Mouse (Mus musculus) heart, postnatal 0 days (tissue): ENCODE results near the gene Commd6. TPM values are rescaled to one million over a fixed set of nuclear protein-coding genes. Genes with fewer than 3 reads are reported as not detected.

Source experiments
- ATAC-seq: fragments of 200-750 bp; cut with Nextera tagmentation; 2 replicates; pipeline ENCODE4 v1.8.0; 2017; ENCODE audit warnings: low read depth, moderate number of reproducible peaks, moderate library complexity; ENCODE audit not compliant: insufficient read depth
- DNase-seq: peaks from one replicate; pipeline ENCODE4 v3.0.0-alpha.2; 2016; ENCODE audit warnings: low spot score
- H3K27ac ChIP-seq: fragments of 300-500 bp; sonication (generic); 2 replicates; pipeline ENCODE4 v1.5.1; 2014; ENCODE audit warnings: low read depth, mild to moderate bottlenecking
- H3K27me3 ChIP-seq: fragments of 300-500 bp; sonication (generic); 2 replicates; pipeline ENCODE4 v1.6.1; 2014; ENCODE audit warnings: low read length, mixed read lengths; ENCODE audit not compliant: control insufficient read depth, insufficient read depth
- H3K36me3 ChIP-seq: fragments of 300-500 bp; sonication (generic); replicated peaks from 2 replicates; pipeline ENCODE4 v1.6.1; 2014; ENCODE audit warnings: low read length, mixed read lengths; ENCODE audit not compliant: control insufficient read depth, insufficient read depth
- H3K4me1 ChIP-seq: fragments of 300-500 bp; sonication (generic); 2 replicates; pipeline ENCODE4 v1.6.1; 2014; ENCODE audit warnings: antibody characterized with exemption; ENCODE audit not compliant: control insufficient read depth, insufficient read depth
- H3K4me2 ChIP-seq: fragments of 300-500 bp; sonication (generic); 2 replicates; pipeline ENCODE4 v1.6.1; 2014; ENCODE audit warnings: low read depth, mild to moderate bottlenecking, low read length, moderate library complexity
- H3K4me3 ChIP-seq: fragments of 300-500 bp; sonication (generic); 2 replicates; pipeline ENCODE4 v1.5.1; 2014; ENCODE audit warnings: low read depth, low read length
- H3K9ac ChIP-seq: fragments of 300-500 bp; sonication (generic); replicated peaks from 2 replicates; pipeline ENCODE4 v1.6.1; 2014; ENCODE audit warnings: low read depth, low read length, mixed read lengths
- H3K9me3 ChIP-seq: fragments of 300-500 bp; sonication (generic); replicated peaks from 2 replicates; pipeline ENCODE4 v1.6.1; 2016; ENCODE audit warnings: low read length; ENCODE audit not compliant: control insufficient read depth
- CTCF ChIP-seq: IDR thresholded peaks from 2 replicates; pipeline ENCODE4 v1.5.1; 2016; ENCODE audit warnings: antibody characterized with exemption, control low read depth, low read depth
- EP300 ChIP-seq: IDR thresholded peaks from 2 replicates; pipeline ENCODE4 v1.6.1; 2016; ENCODE audit warnings: antibody characterized with exemption, low read depth
- WGBS: fragments of 180-500 bp; shearing (Covaris S2); extraction: QIAGEN DNeasy Blood & Tissue Kit; methylation state at CpG from one replicate; pipeline ENCODE4 v1.1.7; 2014; 5-methylcytosine and 5-hydroxymethylcytosine counted together
- polyA plus RNA-seq: library from polyadenylated mRNA; unstranded; fragments of >200 nt; fragmentation: Nextera tagmentation; extraction: Ambion mirVana; gene quantifications from 2 replicates; pipeline ENCODE4 v1.2.1, GENCODE M21; 2015
- total RNA-seq: library from RNA; depleted of rRNA; stranded (reverse); fragments of >200 nt; gene quantifications from 2 replicates; pipeline ENCODE4 v1.2.3, GENCODE M21; 2014; ENCODE audit warnings: low replicate concordance

Gene Commd6
- total and polyA plus RNA-seq, 2 experiments from 2014 or later = 20.7 to 74.8 TPM

- Histone ChIP-seq H3K27ac (no peak overlapping the region), H3K27me3 (no peaks in the 10 kb centered on the region), H3K4me3 (no peak overlapping the region), H3K4me1 (no peaks in the 10 kb centered on the region), H3K36me3 (0 out of 2 replicates have a peak, but pooled peaks cover 9% of the 10 kb centered on the region), H3K4me2 (no peak overlapping the region), H3K9ac (no peak overlapping the region), H3K9me3 (no peaks in the 10 kb centered on the region)
- no peak for ATAC-seq
- no peak for TF ChIP-seq CTCF
- TF ChIP-seq EP300 = no peak
- DNase-seq = no peak
- WGBS = 81% methylated on average over 7 of the region's 7 CpGs
Measured at GRCm38 (mm10) chr14:101666056-101666455, 25.6 kb upstream of the Commd6 start.

- Histone ChIP-seq H3K27ac (no peak overlapping the region), H3K27me3 (no peaks in the 10 kb centered on the region), H3K4me1 (no peaks in the 10 kb centered on the region), H3K36me3 (0 out of 2 replicates have a peak, but pooled peaks cover 9% of the 10 kb centered on the region), H3K4me3 (no peak overlapping the region), H3K9ac (no peak overlapping the region), H3K9me3 (no peaks in the 10 kb centered on the region), H3K4me2 (no peak overlapping the region)
- WGBS = 71% methylated on average over 3 of the region's 3 CpGs
- TF ChIP-seq EP300 = no peak
- TF ChIP-seq CTCF = no peak
- ATAC-seq (no peak), DNase-seq (no peak)
Measured at GRCm38 (mm10) chr14:101664274-101664673, 23.8 kb upstream of the Commd6 start.

- no peaks in the 10 kb centered on the region for H3K27me3 ChIP-seq
- H3K4me3 ChIP-seq = no peak overlapping the region
- H3K4me1 ChIP-seq = no peaks in the 10 kb centered on the region
- no peak overlapping the region for H3K4me2 ChIP-seq
- no peaks in the 10 kb centered on the region for H3K9me3 ChIP-seq
- H3K36me3 ChIP-seq = 0 out of 2 replicates have a peak, but pooled peaks cover under 1% of the 10 kb centered on the region
- 58% methylated on average over 3 of the region's 3 CpGs for WGBS
- H3K9ac ChIP-seq = no peak overlapping the region
- no peak for ATAC-seq
- no peak overlapping the region for H3K27ac ChIP-seq
- TF ChIP-seq CTCF = no peak
- TF ChIP-seq EP300 = no peak
- no peak for DNase-seq
Measured at GRCm38 (mm10) chr14:101661654-101662412, 21.3 kb upstream of the Commd6 start.

DNA sequence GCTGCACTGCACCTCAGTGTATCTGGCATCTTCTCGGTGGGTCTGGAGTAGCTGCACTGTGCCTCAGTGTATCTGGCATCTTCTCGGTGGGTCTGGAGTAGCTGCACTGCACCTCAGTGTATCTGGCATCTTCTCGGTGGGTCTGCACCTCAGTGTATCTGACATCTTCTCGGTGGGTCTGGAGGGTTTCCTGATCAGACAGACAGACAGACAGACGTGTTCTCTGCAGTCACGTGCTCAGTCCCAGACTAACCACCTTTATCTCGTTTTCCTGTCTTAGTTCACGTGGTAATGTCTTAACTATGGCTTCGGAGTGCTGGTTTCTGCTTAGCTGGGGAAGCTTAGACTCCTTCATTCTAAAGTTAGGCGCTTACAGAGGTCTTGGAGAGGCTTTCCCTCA lies 15.8 kb upstream of the Commd6 start:
- H3K9me3 ChIP-seq = no peaks in the 10 kb centered on the region
- ATAC-seq (no peak), DNase-seq (no peak)
- peaks cover 7% of the 10 kb centered on the region for H3K4me1 ChIP-seq
- no peak overlapping the region for H3K4me2 ChIP-seq
- H3K36me3 ChIP-seq = no peaks in the 10 kb centered on the region
- TF ChIP-seq EP300 (no peak), CTCF (no peak)
- H3K9ac ChIP-seq = no peak overlapping the region
- no peak overlapping the region for H3K27ac ChIP-seq
- H3K27me3 ChIP-seq = no peaks in the 10 kb centered on the region
- 62% methylated on average over 10 of the region's 10 CpGs for WGBS
- no peak overlapping the region for H3K4me3 ChIP-seq

- 3% methylated on average over 10 of the region's 10 CpGs for WGBS
- Histone ChIP-seq H3K4me2 (peak overlapping the region; percentile 90), H3K9me3 (no peaks in the 10 kb centered on the region), H3K4me1 (peaks cover 7% of the 10 kb centered on the region), H3K36me3 (no peaks in the 10 kb centered on the region), H3K4me3 (peak overlapping the region; percentile 99), H3K9ac (peak overlapping the region; percentile 79), H3K27ac (no peak overlapping the region), H3K27me3 (no peaks in the 10 kb centered on the region)
- no peak for TF ChIP-seq CTCF
- no peak for TF ChIP-seq EP300
- ATAC-seq = no peak
- no peak for DNase-seq
Measured at GRCm38 (mm10) chr14:101654526-101654909, 14.0 kb upstream of the Commd6 start.
